Mouse (Mus musculus): ENCODE data around the gene Fgd2. TPM values are rescaled to one million over a fixed set of nuclear protein-coding genes. Genes with fewer than 3 reads are reported as not detected.

The Fgd2 gene
- polyA plus RNA-seq, 1 experiment from 2014 or later = 29.2 TPM

DNA sequence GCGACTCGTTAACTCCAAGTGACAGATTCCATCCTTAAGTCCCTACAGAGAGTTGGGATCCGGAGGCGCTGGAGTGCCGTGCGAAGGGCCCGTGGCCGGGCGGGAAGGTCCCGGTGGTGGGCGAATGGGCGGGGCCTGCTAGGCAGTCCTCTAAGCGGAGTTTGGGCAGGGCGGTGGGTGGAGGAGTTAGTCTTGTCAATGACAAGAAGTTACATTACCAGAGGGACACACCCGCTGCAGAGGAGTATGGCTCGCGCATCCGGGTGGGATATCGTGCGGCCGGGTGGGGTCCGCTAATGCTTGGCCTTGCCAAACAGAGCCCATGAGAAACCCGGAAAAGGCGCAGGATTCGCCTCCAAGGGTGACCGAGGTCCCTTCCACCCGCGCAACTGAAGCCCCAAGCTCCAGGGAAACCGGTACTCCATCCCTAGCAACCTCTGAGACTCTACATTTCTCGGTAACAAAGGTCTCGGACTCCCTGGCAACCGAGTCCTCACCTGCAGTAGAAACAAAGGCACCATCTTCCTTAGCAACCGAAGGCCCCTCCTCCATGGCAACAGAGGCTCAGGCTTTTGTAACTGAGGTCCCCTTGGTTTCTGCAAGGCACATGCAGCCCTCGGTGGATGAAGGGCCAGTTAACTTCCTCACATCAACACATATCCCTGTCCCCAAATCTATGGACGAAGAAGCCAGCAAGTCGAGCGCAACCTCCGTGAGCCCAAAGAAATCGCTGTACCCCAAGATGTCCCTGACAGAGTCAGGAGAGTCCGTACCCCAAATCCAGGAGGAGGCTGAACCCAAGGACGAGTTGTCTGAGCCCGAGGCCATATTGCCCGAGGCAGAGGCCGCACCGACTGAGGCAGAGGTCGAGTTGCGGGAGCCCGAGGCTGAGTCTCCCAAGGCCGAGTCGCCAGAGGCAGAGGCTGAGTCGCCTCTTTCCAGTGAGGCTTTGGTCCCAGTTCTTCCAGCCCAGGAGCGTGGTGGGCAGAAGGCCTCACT, 33.9 kb upstream of the Fgd2 start:
- Histone ChIP-seq H3K4me3 (ENCODE audit: inconsistent target) (no peak overlapping the region), H3K36me3 (ENCODE audit: inconsistent target) (peaks cover 8% of the 10 kb centered on the region), H3K27ac (no peak overlapping the region), H3K79me2 (ENCODE audit: inconsistent target) (no peaks in the 10 kb centered on the region)
- 75% methylated on average over 51 of the region's 52 CpGs for WGBS (ENCODE audit: missing documents)

DNA sequence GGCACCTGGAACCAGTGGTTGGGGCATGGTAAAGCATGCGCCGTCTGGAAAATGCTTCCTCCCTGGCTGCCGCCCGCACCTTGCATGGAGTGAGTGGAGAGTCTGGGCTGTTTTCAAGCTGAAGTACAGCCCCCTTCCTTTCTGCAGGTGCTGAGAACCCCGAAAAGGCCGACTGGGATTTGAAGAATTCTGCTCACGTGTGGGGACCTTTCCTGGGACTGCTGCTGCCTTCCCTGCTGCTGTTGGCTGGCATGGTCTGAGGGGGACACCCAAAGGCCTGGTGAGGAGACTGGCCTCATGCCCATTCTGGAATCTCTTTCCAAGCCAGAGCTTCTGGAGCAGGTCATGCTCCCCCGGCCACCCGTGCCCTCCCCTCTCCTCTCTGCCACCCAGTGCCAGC, 33.0 kb upstream of the Fgd2 start:
- 89% methylated on average over 9 of the region's 9 CpGs for whole genome bisulfite sequencing (ENCODE audit: missing documents)
- H3K27ac ChIP-seq = no peak overlapping the region
- H3K36me3 ChIP-seq (ENCODE audit: inconsistent target) = peaks cover 17% of the 10 kb centered on the region
- no peaks in the 10 kb centered on the region for H3K79me2 ChIP-seq (ENCODE audit: inconsistent target)
- H3K4me3 ChIP-seq (ENCODE audit: inconsistent target) = no peak overlapping the region

GRCm38 (mm10) chr17:29330221-29330620, 30.5 kb upstream of the Fgd2 start:
- 91% methylated on average over 3 of the region's 3 CpGs for WGBS (ENCODE audit: missing documents)

DNA sequence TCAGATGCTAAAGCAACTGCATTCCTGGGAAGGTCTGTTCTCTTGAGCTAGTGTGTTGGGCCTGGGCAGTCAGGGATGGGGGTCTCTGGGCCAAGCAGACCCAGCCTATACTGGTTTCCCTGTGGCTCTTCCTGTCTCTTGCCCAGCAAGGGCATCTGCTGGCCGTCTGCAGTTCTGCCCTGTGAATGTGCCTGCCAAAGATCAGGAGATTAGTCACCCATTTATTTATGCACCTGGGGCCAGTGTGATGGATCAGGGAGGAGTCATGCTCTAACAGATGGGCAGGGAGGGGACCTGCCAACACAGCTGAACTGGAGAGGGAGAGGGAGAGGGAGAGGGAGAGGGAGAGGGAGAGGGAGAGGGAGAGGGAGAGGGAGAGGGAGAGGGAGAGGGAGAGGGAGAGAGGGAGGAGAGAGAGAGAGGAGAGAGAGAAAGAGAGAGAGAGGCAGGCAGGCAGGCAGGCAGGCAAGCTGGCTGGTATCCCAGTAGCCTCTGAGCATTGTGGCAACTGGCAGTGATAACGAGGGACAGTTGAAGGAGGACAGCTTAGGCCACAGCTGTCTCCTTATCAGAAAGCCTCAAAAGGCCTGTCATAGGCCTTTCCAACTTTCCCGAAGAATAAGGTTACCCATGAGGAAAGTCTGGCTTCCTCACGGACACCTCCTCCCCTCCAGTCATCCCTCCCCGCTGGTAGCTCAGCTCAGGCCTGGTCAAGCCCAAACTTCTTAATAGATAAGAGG, 29.9 kb upstream of the Fgd2 start:
- H3K27ac ChIP-seq = no peak overlapping the region
- H3K79me2 ChIP-seq (ENCODE audit: inconsistent target) = no peaks in the 10 kb centered on the region
- no peak overlapping the region for H3K4me3 ChIP-seq (ENCODE audit: inconsistent target)
- 86% methylated on average over 5 of the region's 5 CpGs for WGBS (ENCODE audit: missing documents)
- H3K36me3 ChIP-seq (ENCODE audit: inconsistent target) = peaks cover 43% of the 10 kb centered on the region

More at GRCm38 (mm10) chr17:29330221-29330620, 30.5 kb upstream of the Fgd2 start:
- Histone ChIP-seq H3K36me3 (ENCODE audit: inconsistent target) (peaks cover 36% of the 10 kb centered on the region), H3K4me3 (ENCODE audit: inconsistent target) (no peak overlapping the region), H3K27ac (no peak overlapping the region), H3K79me2 (ENCODE audit: inconsistent target) (no peaks in the 10 kb centered on the region)

GRCm38 (mm10) chr17:29332186-29332685, 28.5 kb upstream of the Fgd2 start:
- 92% methylated on average over 4 of the region's 4 CpGs for WGBS (ENCODE audit: missing documents)
- H3K4me3 ChIP-seq (ENCODE audit: inconsistent target) = no peak overlapping the region
- peaks cover 57% of the 10 kb centered on the region for H3K36me3 ChIP-seq (ENCODE audit: inconsistent target)
- H3K79me2 ChIP-seq (ENCODE audit: inconsistent target) = no peaks in the 10 kb centered on the region
- no peak overlapping the region for H3K27ac ChIP-seq

GRCm38 (mm10) chr17:29336266-29336990, 24.3 kb upstream of the Fgd2 start:
- Histone ChIP-seq H3K79me2 (ENCODE audit: inconsistent target) (no peaks in the 10 kb centered on the region; the same call in 1 of the 2 replicates), H3K4me3 (ENCODE audit: inconsistent target) (no peak overlapping the region), H3K27ac (no peak overlapping the region), H3K36me3 (ENCODE audit: inconsistent target) (peaks cover 85% of the 10 kb centered on the region)
- 96% methylated on average over 19 of the region's 19 CpGs for WGBS (ENCODE audit: missing documents)

GRCm38 (mm10) chr17:29337979-29338823, 22.5 kb upstream of the Fgd2 start:
- 94% methylated on average over 8 of the region's 9 CpGs for WGBS (ENCODE audit: missing documents)
- Histone ChIP-seq H3K4me3 (ENCODE audit: inconsistent target) (no peak overlapping the region), H3K36me3 (ENCODE audit: inconsistent target) (peaks cover 72% of the 10 kb centered on the region), H3K79me2 (ENCODE audit: inconsistent target) (peaks cover 16% of the 10 kb centered on the region; the same call in 1 of the 2 replicates), H3K27ac (no peak overlapping the region)

GRCm38 (mm10) chr17:29339170-29339768, 21.4 kb upstream of the Fgd2 start:
- Histone ChIP-seq H3K36me3 (ENCODE audit: inconsistent target) (peaks cover 68% of the 10 kb centered on the region; the same call in 1 of the 2 replicates), H3K27ac (no peak overlapping the region), H3K79me2 (ENCODE audit: inconsistent target) (peaks cover 26% of the 10 kb centered on the region; the same call in 1 of the 2 replicates), H3K4me3 (ENCODE audit: inconsistent target) (no peak overlapping the region)
- WGBS (ENCODE audit: missing documents) = 96% methylated on average over 11 of the region's 11 CpGs

DNA sequence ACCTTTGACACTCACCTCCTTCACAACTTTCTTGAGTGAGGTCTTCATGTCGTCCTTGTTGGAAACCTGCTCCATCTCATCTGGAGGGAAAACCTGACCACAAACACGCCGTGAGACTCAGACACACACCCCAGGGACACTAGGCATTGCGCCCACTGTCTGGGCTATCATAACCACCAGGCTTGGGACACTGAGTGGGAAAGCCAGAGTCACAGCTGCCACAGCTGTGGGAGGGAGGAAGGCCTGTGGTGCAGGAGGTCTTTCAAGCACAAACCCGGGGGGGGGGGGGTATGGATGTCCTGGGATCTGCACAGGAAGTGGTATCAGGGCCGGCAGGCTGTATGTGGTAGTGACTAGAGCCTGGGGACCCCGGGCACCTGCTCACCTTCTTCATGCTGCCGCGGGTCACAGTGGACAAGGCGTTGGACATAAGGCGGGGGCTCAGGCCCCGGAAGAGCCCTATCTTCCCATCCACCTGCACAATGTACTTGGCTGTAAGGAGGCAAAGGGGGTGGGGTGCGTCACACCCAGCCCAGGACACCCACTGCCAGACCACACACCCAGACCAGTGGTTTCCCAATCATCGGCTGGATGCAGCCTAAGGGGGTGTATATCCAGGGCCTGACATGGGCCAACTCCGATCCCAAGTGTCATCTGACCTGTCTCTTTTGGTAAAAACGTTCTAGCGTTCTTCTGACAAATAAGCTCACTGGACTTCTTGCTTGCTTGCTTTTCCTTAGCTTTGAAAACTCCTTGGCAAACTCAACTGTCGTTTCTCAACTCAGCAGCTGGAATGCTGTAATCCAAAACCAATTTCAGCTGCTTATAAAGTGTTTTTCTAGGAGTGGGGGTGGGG, 20.1 kb upstream of the Fgd2 start:
- Histone ChIP-seq H3K79me2 (ENCODE audit: inconsistent target) (peaks cover 40% of the 10 kb centered on the region), H3K27ac (no peak overlapping the region), H3K4me3 (ENCODE audit: inconsistent target) (no peak overlapping the region), H3K36me3 (ENCODE audit: inconsistent target) (peaks cover 59% of the 10 kb centered on the region; the same call in 1 of the 2 replicates)
- 86% methylated on average over 18 of the region's 18 CpGs for WGBS (ENCODE audit: missing documents)

DNA sequence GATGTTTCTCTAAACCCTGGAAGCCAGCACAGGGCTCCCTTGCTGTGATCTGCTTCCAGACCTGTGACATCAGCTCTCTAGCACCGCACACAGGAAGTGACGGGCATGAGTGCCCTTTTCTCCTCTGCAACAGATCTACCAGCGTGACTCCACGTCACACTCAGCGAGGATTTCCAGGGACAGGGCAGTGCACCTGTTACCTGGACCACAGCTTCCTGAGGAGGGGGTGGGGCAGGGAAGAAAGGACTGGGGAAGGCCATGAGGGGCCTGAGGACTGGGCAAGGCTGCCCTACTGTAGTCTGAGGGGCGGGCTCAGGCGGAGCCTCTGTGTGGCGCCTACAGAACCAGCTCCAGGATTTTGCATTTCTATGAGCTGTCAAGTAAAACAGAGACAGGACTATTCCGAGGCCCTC, 19.1 kb upstream of the Fgd2 start:
- Histone ChIP-seq H3K27ac (no peak overlapping the region), H3K4me3 (ENCODE audit: inconsistent target) (no peak overlapping the region), H3K36me3 (ENCODE audit: inconsistent target) (peaks cover 49% of the 10 kb centered on the region; the same call in 1 of the 2 replicates), H3K79me2 (ENCODE audit: inconsistent target) (peaks cover 50% of the 10 kb centered on the region)
- WGBS (ENCODE audit: missing documents) = 78% methylated on average over 7 of the region's 9 CpGs

DNA sequence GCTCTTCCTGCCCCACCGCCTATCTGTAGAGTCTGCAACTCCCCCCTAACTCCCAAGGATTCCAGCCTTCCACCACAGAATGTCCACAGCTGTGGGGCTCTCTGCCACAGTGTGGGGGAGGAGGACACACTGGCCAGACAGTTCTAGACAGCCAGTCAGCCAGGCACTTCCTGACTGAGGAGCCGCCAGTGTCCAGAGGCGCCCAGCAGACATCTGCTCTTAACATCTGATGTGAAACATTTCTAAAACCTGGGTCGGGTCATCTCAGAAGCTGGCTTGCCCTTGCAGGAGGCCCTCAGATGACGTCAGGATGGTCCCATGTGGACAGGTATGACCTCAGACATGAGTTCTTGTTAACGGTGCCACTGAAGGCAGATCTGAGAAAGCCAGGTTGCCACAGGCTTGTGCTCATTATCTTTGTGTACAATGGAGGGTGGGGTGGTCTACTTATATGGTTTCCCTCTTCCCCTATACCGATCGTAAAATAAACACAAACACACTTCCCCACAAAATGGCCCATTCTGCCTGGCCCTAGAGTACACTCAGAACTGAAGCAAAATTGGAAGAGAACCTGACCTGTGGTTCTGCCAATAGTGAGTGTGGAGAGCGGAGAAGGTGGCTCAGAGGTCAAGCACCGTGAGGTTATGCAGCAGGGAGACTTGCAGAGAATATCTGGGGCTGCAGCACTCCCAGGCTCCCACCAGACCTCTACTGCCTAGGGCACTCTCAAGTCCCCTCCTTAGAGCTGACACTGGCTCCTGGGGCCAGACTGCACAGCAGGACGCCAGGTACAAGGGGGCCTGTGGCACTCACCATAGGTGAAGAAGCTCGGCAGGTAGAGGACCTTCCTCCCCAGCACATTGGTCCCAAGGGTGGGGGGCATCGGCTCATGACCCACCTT, 18.5 kb upstream of the Fgd2 start:
- no peak overlapping the region for H3K27ac ChIP-seq
- peaks cover 56% of the 10 kb centered on the region for H3K79me2 ChIP-seq (ENCODE audit: inconsistent target)
- no peak overlapping the region for H3K4me3 ChIP-seq (ENCODE audit: inconsistent target)
- WGBS (ENCODE audit: missing documents) = 89% methylated on average over 13 of the region's 13 CpGs
- peaks cover 43% of the 10 kb centered on the region; the same call in 1 of the 2 replicates for H3K36me3 ChIP-seq (ENCODE audit: inconsistent target)
